Mouse (Mus musculus) MEL (cell line): ENCODE data around the gene Cab39. TPM values are rescaled to one million over a fixed set of nuclear protein-coding genes. Genes with fewer than 3 reads are reported as not detected.

Experiments used
- DNase-seq: peaks from one replicate; pipeline ENCODE4 v3.0.0; 2011; ENCODE audit warnings: low read depth, low spot score
- H3K27ac ChIP-seq: 2 replicates; pipeline ENCODE4 v1.5.1; 2012; ENCODE audit warnings: low read depth, mild to moderate bottlenecking, control low read depth, low read length, moderate library complexity; ENCODE audit not compliant: control insufficient read depth
- H3K27me3 ChIP-seq, 2 experiments: fragments of 150-350 bp in 1 of 2; sonication (generic) in 1 of 2; 2 replicates each; pipeline ENCODE4 v1.6.1; 2012; ENCODE audit warnings: low read length in 2 of 2, mild to moderate bottlenecking in 2 of 2, improper control_type of control experiment in 1 of 2, moderate library complexity in 1 of 2; ENCODE audit not compliant: insufficient read depth in 2 of 2, control insufficient read depth in 1 of 2
- H3K36me3 ChIP-seq, 2 experiments: 2 replicates each; pipeline ENCODE4 v1.6.1; 2012 to 2014; ENCODE audit warnings: low read length in 2 of 2, improper control_type of control experiment in 1 of 2, inconsistent platforms in 1 of 2, mild to moderate bottlenecking in 1 of 2; ENCODE audit not compliant: insufficient read depth in 2 of 2, control insufficient read depth in 1 of 2
- H3K4me1 ChIP-seq, 2 experiments: fragments of 150-350 bp in 1 of 2; sonication (generic) in 1 of 2; 2 replicates each; pipeline ENCODE4 v1.6.1; 2012; ENCODE audit warnings: low read length in 2 of 2, improper control_type of control experiment in 1 of 2, mild to moderate bottlenecking in 1 of 2; ENCODE audit not compliant: insufficient read depth in 2 of 2, control insufficient read depth in 1 of 2
- H3K4me3 ChIP-seq, 2 experiments: fragments of 150-350 bp in 1 of 2; sonication (generic) in 1 of 2; 2 replicates each; pipeline ENCODE4 v1.5.1; 2012; ENCODE audit warnings: low read depth in 2 of 2, low read length in 2 of 2, mild to moderate bottlenecking in 2 of 2, moderate library complexity in 2 of 2, control low read depth in 1 of 2, improper control_type of control experiment in 1 of 2; ENCODE audit not compliant: control insufficient read depth in 1 of 2, insufficient read depth in 1 of 2
- H3K79me2 ChIP-seq: 2 replicates; pipeline ENCODE4 v1.6.1; 2012; ENCODE audit warnings: mild to moderate bottlenecking, low read length, moderate library complexity; ENCODE audit not compliant: control insufficient read depth, poor library complexity, insufficient read depth
- H3K9ac ChIP-seq: 2 replicates; pipeline ENCODE4 v1.6.1; 2012; ENCODE audit warnings: low read depth, mild to moderate bottlenecking, control low read depth, low read length, moderate library complexity; ENCODE audit not compliant: control insufficient read depth, poor library complexity, severe bottlenecking
- H3K9me3 ChIP-seq: fragments of 150-350 bp; sonication (generic); replicated peaks from 2 replicates; pipeline ENCODE4 v1.6.1; 2012; ENCODE audit warnings: mild to moderate bottlenecking, low read length, improper control_type of control experiment, moderate library complexity; ENCODE audit not compliant: insufficient read depth
- CTCF ChIP-seq, 3 experiments: IDR thresholded peaks in 2 of 3; conservative IDR thresholded peaks in 1 of 3; 2 replicates each; pipeline ENCODE4 v1.5.1; 2011 to 2012; ENCODE audit warnings: low read length in 3 of 3, low read depth in 2 of 3, mild to moderate bottlenecking in 2 of 3, improper control_type of control experiment in 1 of 3, inconsistent platforms in 1 of 3, mixed read lengths in 1 of 3, moderate library complexity in 1 of 3; ENCODE audit not compliant: control insufficient read depth in 1 of 3, insufficient read depth in 1 of 3, poor library complexity in 1 of 3, severe bottlenecking in 1 of 3
- JUND ChIP-seq: IDR thresholded peaks from 2 replicates; pipeline ENCODE4 v1.6.1; 2011; ENCODE audit warnings: low read depth, mild to moderate bottlenecking, improper control_type of control experiment, low read length
- KAT2A ChIP-seq: conservative IDR thresholded peaks from 2 replicates; pipeline ENCODE4 v1.6.1; 2012; ENCODE audit warnings: low read depth, low read length, improper control_type of control experiment, inconsistent platforms
- MAX ChIP-seq: IDR thresholded peaks from 2 replicates; pipeline ENCODE4 v1.6.1; 2011; ENCODE audit warnings: low read length, improper control_type of control experiment
- MYB ChIP-seq: IDR thresholded peaks from 2 replicates; pipeline ENCODE4 v1.6.1; 2011; ENCODE audit warnings: mild to moderate bottlenecking, low read depth, low read length, improper control_type of control experiment
- MYC ChIP-seq: IDR thresholded peaks from 2 replicates; pipeline ENCODE4 v1.6.1; 2011; ENCODE audit warnings: low read depth, mild to moderate bottlenecking, low read length, improper control_type of control experiment, moderate library complexity
- TCF12 ChIP-seq: IDR thresholded peaks from 2 replicates; pipeline ENCODE4 v1.6.1; 2014; ENCODE audit warnings: low read depth, mild to moderate bottlenecking, inconsistent platforms, low read length, improper control_type of control experiment, moderate library complexity
- USF2 ChIP-seq, 2 experiments: IDR thresholded peaks; 2 replicates each; pipeline ENCODE4 v1.6.1; 2011 to 2012; ENCODE audit warnings: improper control_type of control experiment in 2 of 2, low read length in 2 of 2, borderline replicate concordance in 1 of 2, inconsistent platforms in 1 of 2, low read depth in 1 of 2, mild to moderate bottlenecking in 1 of 2; ENCODE audit not compliant: insufficient read depth in 1 of 2
- ZNF384 ChIP-seq: IDR thresholded peaks from 2 replicates; pipeline ENCODE4 v1.6.1; 2012; ENCODE audit warnings: low read depth, mild to moderate bottlenecking, inconsistent platforms, low read length, improper control_type of control experiment
- polyA plus RNA-seq, 2 experiments: library from polyadenylated mRNA; stranded (reverse) in 1 of 2; unstranded in 1 of 2; fragments of >175 nt in 1 of 2; fragments of >200 nt in 1 of 2; gene quantifications; 2 replicates each; pipeline versions ENCODE4 v1.2.1 to v1.2.4; 2012; ENCODE audit warnings: low replicate concordance in 2 of 2, low read depth in 1 of 2; ENCODE audit not compliant: insufficient read length in 2 of 2, insufficient read depth in 1 of 2, missing spikeins in 1 of 2
- total RNA-seq: library from RNA; depleted of rRNA; stranded (reverse); fragments of 300-350 nt; gene quantifications from 2 replicates; pipeline ENCODE4 v1.2.3, GENCODE M21; 2012; rRNA removed

The Cab39 gene
- total and polyA plus RNA-seq, 3 experiments, result 66.5 to 144 (median 68.7) TPM

DNA sequence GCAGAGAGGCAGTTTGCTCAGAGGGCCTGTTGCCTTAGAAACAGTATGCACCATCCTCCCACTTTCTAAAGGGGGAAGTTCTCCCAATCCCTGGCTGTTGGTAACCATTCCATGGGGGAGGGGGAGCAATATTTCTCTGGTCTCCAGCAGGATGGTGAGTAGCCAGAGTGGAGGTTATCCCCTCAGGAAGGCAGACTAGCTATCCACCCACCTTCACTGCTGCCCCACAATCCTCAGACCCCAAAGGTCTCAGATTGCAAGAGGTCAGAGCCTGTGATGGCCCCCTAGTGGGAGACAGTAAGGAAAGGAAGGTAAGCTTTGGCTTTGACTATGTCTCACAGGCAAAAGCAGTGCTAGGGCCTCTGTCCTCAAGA is 106.1 kb downstream of the Cab39 start:
- no peaks in the 10 kb centered on the region for H3K27me3 ChIP-seq
- no peak overlapping the region for H3K4me3 ChIP-seq
- peak; percentile 24 for DNase-seq
- H3K36me3 ChIP-seq, result peaks cover 0 to 26% of the 10 kb centered on the region in 2 experiments; a peak in 2 of 4 replicates
- H3K79me2 ChIP-seq, result no peaks in the 10 kb centered on the region; the same call in none of the 2 replicates
- peaks cover 10 to 40% of the 10 kb centered on the region in 2 experiments for H3K4me1 ChIP-seq
- H3K9me3 ChIP-seq, result no peaks in the 10 kb centered on the region
- no peak overlapping the region for H3K27ac ChIP-seq
- no peak overlapping the region for H3K9ac ChIP-seq
- TF ChIP-seq JUND, result no peak
- TF ChIP-seq CTCF (IDR thresholded peaks at IDR 0.05 in 2 of 3, conservative IDR thresholded peaks at IDR 0.05 in 1 of 3; ENCODE audit: control insufficient read depth in 1 of 3, insufficient read depth in 1 of 3, low read depth in 2 of 3, low read length in 3 of 3, poor library complexity in 1 of 3, severe bottlenecking in 1 of 3), result peak in 1 of 3 experiments; percentile 23; a peak in 2 of 6 replicates
- no peak for TF ChIP-seq USF2 (IDR thresholded peaks at IDR 0.05; ENCODE audit: borderline replicate concordance in 1 of 2, insufficient read depth in 1 of 2, low read depth in 1 of 2, low read length in 2 of 2)
- TF ChIP-seq, all 39 proteins: peak for 1

DNA sequence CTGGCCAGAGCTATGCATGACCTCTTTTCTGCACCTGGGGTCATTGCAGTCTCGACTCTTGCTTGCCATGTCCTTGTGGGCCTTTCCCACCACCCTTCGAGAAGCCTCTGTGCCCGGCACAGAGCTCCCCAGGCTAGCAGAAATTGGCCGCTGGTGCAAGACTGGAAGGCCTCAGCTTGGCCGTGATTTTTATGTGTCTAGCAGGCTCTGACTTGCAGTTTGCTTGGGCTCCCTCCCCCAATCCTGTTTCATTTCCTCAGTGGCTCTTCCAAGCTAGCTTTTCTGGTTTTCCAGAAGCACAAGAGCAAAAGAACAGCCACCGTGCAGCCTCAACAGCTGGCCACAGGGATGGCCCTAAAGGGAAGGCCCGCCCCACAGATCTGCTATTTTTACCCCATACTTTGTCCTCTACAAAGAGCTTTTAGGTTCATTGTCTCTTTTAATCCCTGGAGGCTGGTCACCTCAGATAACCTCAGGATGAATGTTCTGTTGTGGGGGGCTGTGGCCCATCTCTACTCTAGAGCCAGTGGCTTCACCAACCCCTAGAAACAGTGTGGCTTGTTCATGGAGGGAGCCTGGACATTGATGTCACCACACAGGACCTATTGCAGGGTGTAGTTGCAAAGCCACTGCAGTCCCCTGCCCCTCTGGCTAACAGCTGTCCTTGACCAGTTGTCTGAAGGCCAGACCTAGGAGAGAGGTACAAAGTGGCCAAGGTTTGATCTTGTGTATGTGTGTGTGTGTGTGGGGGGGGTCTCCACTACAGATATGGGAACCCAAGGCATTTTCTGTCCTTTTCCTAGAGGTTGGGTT is 107.5 kb downstream of the Cab39 start:
- no peaks in the 10 kb centered on the region for H3K27me3 ChIP-seq
- H3K9me3 ChIP-seq, result no peaks in the 10 kb centered on the region
- TF ChIP-seq KAT2A (no peak), ZNF384 (no peak), JUND (no peak), MYC (no peak), MYB (no peak), TCF12 (no peak), MAX (no peak)
- H3K36me3 ChIP-seq, result peaks cover 0 to 26% of the 10 kb centered on the region in 2 experiments; a peak in 2 of 4 replicates
- H3K4me1 ChIP-seq, result peaks cover 9 to 38% of the 10 kb centered on the region in 2 experiments
- no peak overlapping the region for H3K27ac ChIP-seq
- H3K9ac ChIP-seq, result no peak overlapping the region
- DNase-seq, result no peak
- H3K4me3 ChIP-seq, result no peak overlapping the region
- H3K79me2 ChIP-seq, result no peaks in the 10 kb centered on the region; the same call in 1 of the 2 replicates

Other genes with a start within 250 kb of the Cab39 start
- 0.88 and 2.0 TPM in 2 replicates for gene G530012D18Rik, start 217.8 kb upstream of the Cab39 start, total RNA-seq
- gene G530012D18Rik, start 217.8 kb upstream of the Cab39 start, polyA plus RNA-seq, result 1 to 10 TPM in 1 of 2 experiments, not detected in 1; 6.4 TPM
- gene Sp110, start 194.6 kb upstream of the Cab39 start, total RNA-seq, result 8.6 and 12.7 TPM in 2 replicates
- gene Sp110, start 194.6 kb upstream of the Cab39 start, polyA plus RNA-seq, result 10 to 100 TPM in 1 of 2 experiments, not detected in 1; 13.7 TPM
- 7.3 and 8.2 TPM in 2 replicates for gene Sp140, start 193.1 kb upstream of the Cab39 start, total RNA-seq
- gene Sp140, start 193.1 kb upstream of the Cab39 start, polyA plus RNA-seq, result 10 to 100 TPM in 1 of 2 experiments, not detected in 1; 16.5 TPM
- gene Sp100, start 143.5 kb upstream of the Cab39 start, total RNA-seq, result 2.8 and 3.7 TPM in 2 replicates
- gene Sp100, start 143.5 kb upstream of the Cab39 start, polyA plus RNA-seq, result 1 to 10 TPM in 1 of 2 experiments, not detected in 1; 6.5 TPM
- 13.0 and 15.4 TPM in 2 replicates for gene A630001G21Rik, start 14.8 kb upstream of the Cab39 start, total RNA-seq
- 10 to 100 TPM in 1 of 2 experiments, not detected in 1; 24.0 TPM for gene A630001G21Rik, start 14.8 kb upstream of the Cab39 start, polyA plus RNA-seq
- 22.6 and 24.8 TPM in 2 replicates for gene Itm2c, start 100.8 kb downstream of the Cab39 start, total RNA-seq
- 10 to 100 TPM in 1 of 2 experiments, not detected in 1; 28.2 TPM for gene Itm2c, start 100.8 kb downstream of the Cab39 start, polyA plus RNA-seq
- not detected in 2 replicates for gene 4933407L21Rik, start 135.0 kb downstream of the Cab39 start, total RNA-seq
- gene 4933407L21Rik, start 135.0 kb downstream of the Cab39 start, polyA plus RNA-seq, result not detected
- gene Gpr55, start 167.6 kb downstream of the Cab39 start, total RNA-seq, result 0.04 TPM in 1 of 2 replicates, not detected in the other
- gene Gpr55, start 167.6 kb downstream of the Cab39 start, polyA plus RNA-seq, result under 1 TPM in 1 of 2 experiments, not detected in 1; 0.01 TPM
- not detected in 2 replicates for gene Spata3, start 223.4 kb downstream of the Cab39 start, total RNA-seq
- gene Spata3, start 223.4 kb downstream of the Cab39 start, polyA plus RNA-seq, result not detected